Mouse (Mus musculus): ENCODE results near the gene Scrn1. TPM values are rescaled to one million over a fixed set of nuclear protein-coding genes. Genes with fewer than 3 reads are reported as not detected.

Gene Scrn1
- 100 to 1,000 TPM; 161 to 164 TPM for total RNA-seq (2021)
- long read RNA-seq, full-length matches to known transcripts: 87 of 124 reads
- long read RNA-seq, partial matches to known transcripts: 6 of 124 reads
- long read RNA-seq, other reads (novel, unspliced or antisense): 31 of 124 reads

GRCm38 (mm10) chr6:54565665-54566545 lies at the start of gene Scrn1:
Gene Scrn1 (minus strand): TSS chr6:54566489.
- DNase-seq (ENCODE audit: low spot score in 2 of 2): peak; percentile 74 to 79

GRCm38 (mm10) chr6:54606241-54606640 lies 40.0 kb upstream of the Scrn1 start:
- DNase-seq (ENCODE audit: low spot score in 2 of 2): no peak

- DNase-seq (ENCODE audit: low spot score in 2 of 2): no peak
Observed at GRCm38 (mm10) chr6:54604001-54604715, 37.9 kb upstream of the Scrn1 start.

GRCm38 (mm10) chr6:54602891-54603290 lies 36.6 kb upstream of the Scrn1 start:
- DNase-seq (ENCODE audit: low spot score in 2 of 2): no peak

- DNase-seq (ENCODE audit: low spot score in 2 of 2): no peak
Observed at GRCm38 (mm10) chr6:54600681-54601347, 34.5 kb upstream of the Scrn1 start.

GRCm38 (mm10) chr6:54597711-54598110 lies 31.4 kb upstream of the Scrn1 start:
- no peak for DNase-seq (ENCODE audit: low spot score in 2 of 2)

GRCm38 (mm10) chr6:54597208-54597607 lies 30.9 kb upstream of the Scrn1 start, which contains the start of gene Fkbp14:
Gene Fkbp14 (minus strand): TSS chr6:54597308.
- no peak for DNase-seq (ENCODE audit: low spot score in 2 of 2)

- no peak for DNase-seq (ENCODE audit: low spot score in 2 of 2)
Observed at GRCm38 (mm10) chr6:54595330-54595878, 29.1 kb upstream of the Scrn1 start.

GRCm38 (mm10) chr6:54594469-54595329 lies 28.4 kb upstream of the Scrn1 start, which contains the start of gene Plekha8:
Gene Plekha8 (plus strand): TSS chr6:54595111.
- DNase-seq (ENCODE audit: low spot score in 2 of 2): peak; percentile 87 to 96

GRCm38 (mm10) chr6:54593766-54594468 lies 27.6 kb upstream of the Scrn1 start:
- DNase-seq (ENCODE audit: low spot score in 2 of 2): no peak

GRCm38 (mm10) chr6:54592938-54593535 lies 26.7 kb upstream of the Scrn1 start:
- peak; percentile 92 to 95 for DNase-seq (ENCODE audit: low spot score in 2 of 2)

GRCm38 (mm10) chr6:54591778-54592177 lies 25.5 kb upstream of the Scrn1 start:
- no peak for DNase-seq (ENCODE audit: low spot score in 2 of 2)

GRCm38 (mm10) chr6:54590691-54591090 lies 24.4 kb upstream of the Scrn1 start:
- no peak for DNase-seq (ENCODE audit: low spot score in 2 of 2)

GRCm38 (mm10) chr6:54588212-54588611 lies 21.9 kb upstream of the Scrn1 start:
- no peak for DNase-seq (ENCODE audit: low spot score in 2 of 2)

- no peak for DNase-seq (ENCODE audit: low spot score in 2 of 2)
Observed at GRCm38 (mm10) chr6:54587683-54588082, 21.4 kb upstream of the Scrn1 start.

- DNase-seq (ENCODE audit: low spot score in 2 of 2): no peak
Observed at GRCm38 (mm10) chr6:54586911-54587310, 20.6 kb upstream of the Scrn1 start.

GRCm38 (mm10) chr6:54586175-54586574 lies 19.9 kb upstream of the Scrn1 start:
- peak; percentile 41 to 60 for DNase-seq (ENCODE audit: low spot score in 2 of 2)

- DNase-seq (ENCODE audit: low spot score in 2 of 2): no peak
Observed at GRCm38 (mm10) chr6:54573218-54573955, 7.1 kb upstream of the Scrn1 start.

All from layer of hippocampus, postnatal 10 days (tissue).